Mouse (Mus musculus): ENCODE measurements around the gene Pigk. TPM values are rescaled to one million over a fixed set of nuclear protein-coding genes. Genes with fewer than 3 reads are reported as not detected.
A peak's percentile ranks its signal among the peaks of the same experiment; 100 is the strongest.

The Pigk gene
- polyA plus RNA-seq, 1 experiment from 2014 or later: 53.0 TPM

- no peaks in the 10 kb centered on the region for H3K27me3 ChIP-seq (replicated peaks)
- H3K4me3 ChIP-seq: no peak overlapping the region
- H3K9ac ChIP-seq: no peak overlapping the region
- no peak overlapping the region for H3K27ac ChIP-seq
- ATAC-seq (replicated peaks): no peak
- 93% methylated on average over 11 of the region's 11 CpGs for WGBS
- no peaks in the 10 kb centered on the region for H3K36me3 ChIP-seq (replicated peaks)
- H3K4me2 ChIP-seq: no peak overlapping the region
- no peaks in the 10 kb centered on the region for H3K4me1 ChIP-seq
- H3K9me3 ChIP-seq: no peaks in the 10 kb centered on the region
Observed at GRCm38 (mm10) chr3:152734100-152734499, 20.2 kb downstream of the Pigk start.

GRCm38 (mm10) chr3:152735601-152736250, 21.8 kb downstream of the Pigk start:
- no peak for ATAC-seq (replicated peaks)

GRCm38 (mm10) chr3:152744301-152744700, 30.4 kb downstream of the Pigk start:
- 90% methylated on average over 12 of the region's 12 CpGs for WGBS
- Histone ChIP-seq H3K36me3 (replicated peaks) (no peaks in the 10 kb centered on the region), H3K4me3 (no peak overlapping the region), H3K4me2 (no peak overlapping the region), H3K27me3 (replicated peaks) (no peaks in the 10 kb centered on the region), H3K27ac (no peak overlapping the region), H3K4me1 (no peaks in the 10 kb centered on the region), H3K9me3 (no peaks in the 10 kb centered on the region), H3K9ac (no peak overlapping the region)
- no peak for ATAC-seq (replicated peaks)

More at GRCm38 (mm10) chr3:152735601-152736250, 21.8 kb downstream of the Pigk start:
- 37% methylated on average over 10 of the region's 10 CpGs for WGBS
- Histone ChIP-seq H3K36me3 (replicated peaks) (no peaks in the 10 kb centered on the region), H3K4me3 (no peak overlapping the region), H3K9ac (no peak overlapping the region), H3K27me3 (replicated peaks) (no peaks in the 10 kb centered on the region), H3K27ac (no peak overlapping the region), H3K4me2 (no peak overlapping the region), H3K9me3 (no peaks in the 10 kb centered on the region), H3K4me1 (no peaks in the 10 kb centered on the region)

- 94% methylated on average over 9 of the region's 9 CpGs for WGBS
- no peak for ATAC-seq (replicated peaks)
- Histone ChIP-seq H3K36me3 (replicated peaks) (no peaks in the 10 kb centered on the region), H3K4me2 (no peak overlapping the region), H3K9ac (no peak overlapping the region), H3K9me3 (no peaks in the 10 kb centered on the region), H3K4me1 (no peaks in the 10 kb centered on the region), H3K27ac (no peak overlapping the region), H3K27me3 (replicated peaks) (no peaks in the 10 kb centered on the region), H3K4me3 (no peak overlapping the region)
Observed at GRCm38 (mm10) chr3:152745611-152746010, 31.7 kb downstream of the Pigk start.

- H3K27ac ChIP-seq: no peak overlapping the region
- H3K4me3 ChIP-seq: no peak overlapping the region
- no peak overlapping the region for H3K9ac ChIP-seq
- no peaks in the 10 kb centered on the region for H3K4me1 ChIP-seq
- H3K36me3 ChIP-seq (replicated peaks): no peaks in the 10 kb centered on the region; the same call in 1 of the 2 replicates
- H3K27me3 ChIP-seq (replicated peaks): no peaks in the 10 kb centered on the region
- H3K4me2 ChIP-seq: no peak overlapping the region
- H3K9me3 ChIP-seq: no peaks in the 10 kb centered on the region
- 36% methylated on average over 3 of the region's 3 CpGs for WGBS
- no peak; the same call in 1 of the 2 replicates for ATAC-seq (replicated peaks)
Observed at GRCm38 (mm10) chr3:152749461-152749871, 35.6 kb downstream of the Pigk start.

GRCm38 (mm10) chr3:152749881-152750280, 36.0 kb downstream of the Pigk start:
- ATAC-seq (replicated peaks): no peak
- Histone ChIP-seq H3K36me3 (replicated peaks) (no peaks in the 10 kb centered on the region; the same call in 1 of the 2 replicates), H3K27me3 (replicated peaks) (no peaks in the 10 kb centered on the region), H3K4me2 (no peak overlapping the region), H3K4me3 (no peak overlapping the region), H3K4me1 (no peaks in the 10 kb centered on the region), H3K27ac (no peak overlapping the region), H3K9ac (no peak overlapping the region), H3K9me3 (no peaks in the 10 kb centered on the region)
- 63% methylated on average over 2 of the region's 2 CpGs for WGBS

- Histone ChIP-seq H3K4me3 (no peak overlapping the region), H3K4me1 (0 out of 2 replicates have a peak, but pooled peaks cover 9% of the 10 kb centered on the region), H3K9me3 (no peaks in the 10 kb centered on the region), H3K27me3 (replicated peaks) (no peaks in the 10 kb centered on the region), H3K9ac (no peak overlapping the region), H3K27ac (no peak overlapping the region), H3K36me3 (replicated peaks) (no peaks in the 10 kb centered on the region; the same call in 1 of the 2 replicates), H3K4me2 (no peak overlapping the region)
- WGBS: 94% methylated on average over 1 of the region's 1 CpGs
- no peak for ATAC-seq (replicated peaks)
Observed at GRCm38 (mm10) chr3:152752911-152753310, 39.0 kb downstream of the Pigk start.

- ATAC-seq (replicated peaks): no peak
- peaks cover 12% of the 10 kb centered on the region for H3K4me1 ChIP-seq
- no peak overlapping the region for H3K4me2 ChIP-seq
- H3K27ac ChIP-seq: no peak overlapping the region
- no peaks in the 10 kb centered on the region; the same call in 1 of the 2 replicates for H3K36me3 ChIP-seq (replicated peaks)
- no peak overlapping the region for H3K9ac ChIP-seq
- no peaks in the 10 kb centered on the region for H3K9me3 ChIP-seq
- no peak overlapping the region for H3K4me3 ChIP-seq
- no peaks in the 10 kb centered on the region for H3K27me3 ChIP-seq (replicated peaks)
- WGBS: 87% methylated on average over 4 of the region's 4 CpGs
Observed at GRCm38 (mm10) chr3:152753345-152753744, 39.4 kb downstream of the Pigk start.

- no peak overlapping the region for H3K4me2 ChIP-seq
- ATAC-seq (replicated peaks): peak; percentile 45
- H3K27ac ChIP-seq: no peak overlapping the region
- no peak overlapping the region for H3K4me3 ChIP-seq
- no peaks in the 10 kb centered on the region; the same call in 1 of the 2 replicates for H3K36me3 ChIP-seq (replicated peaks)
- H3K9me3 ChIP-seq: no peaks in the 10 kb centered on the region
- WGBS: 63% methylated on average over 14 of the region's 14 CpGs
- no peaks in the 10 kb centered on the region for H3K27me3 ChIP-seq (replicated peaks)
- H3K9ac ChIP-seq: no peak overlapping the region
- H3K4me1 ChIP-seq: peaks cover 20% of the 10 kb centered on the region
Observed at GRCm38 (mm10) chr3:152753920-152754764, 40.2 kb downstream of the Pigk start.

GRCm38 (mm10) chr3:152755515-152755914, 41.6 kb downstream of the Pigk start:
- 82% methylated on average over 7 of the region's 7 CpGs for WGBS
- no peak overlapping the region for H3K27ac ChIP-seq
- no peak for ATAC-seq (replicated peaks)
- no peaks in the 10 kb centered on the region; the same call in 1 of the 2 replicates for H3K36me3 ChIP-seq (replicated peaks)
- H3K27me3 ChIP-seq (replicated peaks): no peaks in the 10 kb centered on the region
- H3K9ac ChIP-seq: no peak overlapping the region
- H3K4me3 ChIP-seq: no peak overlapping the region
- H3K9me3 ChIP-seq: no peaks in the 10 kb centered on the region
- no peak overlapping the region for H3K4me2 ChIP-seq
- peaks cover 20% of the 10 kb centered on the region for H3K4me1 ChIP-seq

GRCm38 (mm10) chr3:152756896-152757295, 43.0 kb downstream of the Pigk start:
- Histone ChIP-seq H3K27me3 (replicated peaks) (no peaks in the 10 kb centered on the region), H3K27ac (no peak overlapping the region), H3K4me1 (peaks cover 20% of the 10 kb centered on the region), H3K36me3 (replicated peaks) (no peaks in the 10 kb centered on the region; the same call in 1 of the 2 replicates), H3K9ac (no peak overlapping the region), H3K4me2 (no peak overlapping the region), H3K4me3 (no peak overlapping the region), H3K9me3 (no peaks in the 10 kb centered on the region)
- no peak for ATAC-seq (replicated peaks)
- WGBS: 35% methylated on average over 2 of the region's 2 CpGs

All from midbrain, embryonic 15.5 days (tissue).